Mouse (Mus musculus) lung, postnatal 0 days (tissue): ENCODE measurements at regions not wholly inside any gene's neighbourhood (a gene's known extent, or its start where the extent isn't known, plus 50 kb on each side); places are given as distances from the start of the nearest gene placed in this dataset.
"Not testable (repeated sequence)": the region's sequence is repeated elsewhere in the genome, so short reads cannot be mapped to it uniquely, and the experiment has no call there.

ENCODE experiments used
- ATAC-seq: fragments of 200-750 bp; cut with Nextera tagmentation; 2 replicates; pipeline ENCODE4 v1.8.0; 2017; ENCODE audit warnings: moderate library complexity
- DNase-seq: peaks from one replicate; pipeline ENCODE4 v3.0.0-alpha.2; 2016; ENCODE audit warnings: low spot score
- H3K27ac ChIP-seq: fragments of 300-500 bp; sonication (generic); 2 replicates; pipeline ENCODE4 v1.5.1; 2014; ENCODE audit warnings: antibody characterized with exemption, mild to moderate bottlenecking, low read length, mixed read lengths
- H3K27me3 ChIP-seq: fragments of 300-500 bp; sonication (generic); replicated peaks from 2 replicates; pipeline ENCODE4 v1.6.1; 2014; ENCODE audit warnings: low read length, mixed read lengths; ENCODE audit not compliant: insufficient read depth
- H3K36me3 ChIP-seq: fragments of 300-500 bp; sonication (generic); 2 replicates; pipeline ENCODE4 v1.6.1; 2014; ENCODE audit warnings: low read length, mixed read lengths; ENCODE audit not compliant: insufficient read depth
- H3K4me1 ChIP-seq: fragments of 300-500 bp; sonication (generic); 2 replicates; pipeline ENCODE4 v1.6.1; 2014; ENCODE audit warnings: antibody characterized with exemption, low read depth, low read length, mixed read lengths; ENCODE audit not compliant: insufficient read depth
- H3K4me2 ChIP-seq: fragments of 300-500 bp; sonication (generic); replicated peaks from 2 replicates; pipeline ENCODE4 v1.6.1; 2014; ENCODE audit warnings: low read depth, mild to moderate bottlenecking, low read length, moderate library complexity, mixed read lengths
- H3K4me3 ChIP-seq: fragments of 300-500 bp; sonication (generic); 2 replicates; pipeline ENCODE4 v1.5.1; 2014; ENCODE audit warnings: low read depth, low read length
- H3K9ac ChIP-seq: fragments of 300-500 bp; sonication (generic); replicated peaks from 2 replicates; pipeline ENCODE4 v1.6.1; 2014; ENCODE audit warnings: low read depth, mild to moderate bottlenecking
- H3K9me3 ChIP-seq: fragments of 300-500 bp; sonication (generic); 2 replicates; pipeline ENCODE4 v1.6.1; 2016; ENCODE audit warnings: low read length, mixed read lengths
- CTCF ChIP-seq: IDR thresholded peaks from 2 replicates; pipeline ENCODE4 v1.5.1; 2016; ENCODE audit warnings: antibody characterized with exemption, mild to moderate bottlenecking
- EP300 ChIP-seq: IDR thresholded peaks from 2 replicates; pipeline ENCODE4 v1.6.1; 2016; ENCODE audit warnings: antibody characterized with exemption, mild to moderate bottlenecking, control low read depth
- WGBS: fragments of 180-500 bp; shearing (Covaris S2); extraction: QIAGEN DNeasy Blood & Tissue Kit; methylation state at CpG from one replicate; pipeline ENCODE4 v1.1.7; 2014; 5-methylcytosine and 5-hydroxymethylcytosine counted together

DNA sequence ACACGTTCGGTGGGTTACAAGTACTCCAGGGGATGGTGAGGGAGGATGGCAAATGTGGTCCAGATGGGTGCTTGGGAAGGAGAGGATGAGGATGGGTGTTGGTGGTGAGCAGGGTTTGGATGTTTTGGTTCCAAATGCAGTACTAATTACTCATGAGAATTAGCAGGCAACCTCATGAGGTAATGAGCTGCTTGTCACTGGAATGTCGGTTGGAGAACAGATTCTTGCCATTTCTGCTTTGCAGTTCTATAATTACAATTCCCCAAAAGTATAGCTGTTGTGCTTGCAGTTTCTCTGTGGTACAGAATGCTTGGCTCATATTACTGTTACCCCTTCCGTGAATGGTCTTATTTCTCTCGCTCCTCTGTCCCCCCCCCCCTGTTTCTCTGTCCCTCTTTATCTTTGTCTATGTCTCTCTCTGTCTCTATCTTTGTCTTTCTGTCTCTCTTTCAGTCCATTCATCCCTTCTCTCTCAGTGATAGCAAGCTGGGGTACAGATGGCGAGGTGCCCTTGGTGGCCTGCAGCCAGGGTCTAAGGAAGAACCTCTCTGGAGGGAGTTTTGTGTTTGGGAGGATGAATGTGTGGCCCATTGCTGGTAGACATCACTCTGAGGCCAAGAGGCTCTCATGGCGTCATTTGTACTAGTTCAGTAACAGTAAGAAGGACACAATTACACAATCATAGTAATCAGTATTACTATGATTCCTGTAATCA, 232.5 kb downstream of the Enc1 start:
- no peak for ATAC-seq
- no peaks in the 10 kb centered on the region for H3K9me3 ChIP-seq
- 89% methylated on average over 7 of the region's 7 CpGs for WGBS
- TF ChIP-seq CTCF (no peak), EP300 (no peak)
- H3K9ac ChIP-seq, result no peak overlapping the region
- H3K4me3 ChIP-seq, result no peak overlapping the region
- no peak overlapping the region for H3K4me2 ChIP-seq
- no peak for DNase-seq
- no peaks in the 10 kb centered on the region for H3K4me1 ChIP-seq
- no peaks in the 10 kb centered on the region for H3K27me3 ChIP-seq
- no peaks in the 10 kb centered on the region for H3K36me3 ChIP-seq
- H3K27ac ChIP-seq, result no peak overlapping the region

DNA sequence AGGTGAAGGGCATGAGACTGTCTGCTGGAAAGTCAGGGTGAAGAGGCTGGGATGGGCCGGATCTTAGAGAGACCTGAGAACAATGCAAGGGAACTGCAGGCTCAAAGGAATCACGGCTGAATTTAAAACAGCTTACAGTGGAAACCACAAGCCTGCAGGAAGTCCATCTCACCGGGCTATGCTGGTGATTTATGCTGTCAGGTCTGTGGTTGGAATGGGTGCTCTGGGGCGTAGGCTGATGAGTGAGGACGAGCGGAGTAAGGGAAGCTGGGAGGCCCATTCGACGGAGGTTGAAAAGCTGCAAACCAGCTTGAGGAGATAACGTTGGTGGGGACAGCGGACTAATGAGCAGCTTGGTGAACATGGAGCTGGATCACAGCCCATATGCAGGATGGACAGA, 229.1 kb downstream of the Enc1 start:
- no peaks in the 10 kb centered on the region for H3K9me3 ChIP-seq
- DNase-seq, result no peak
- TF ChIP-seq CTCF, result no peak
- TF ChIP-seq EP300, result no peak
- H3K27me3 ChIP-seq, result no peaks in the 10 kb centered on the region
- no peak overlapping the region for H3K4me3 ChIP-seq
- no peaks in the 10 kb centered on the region for H3K4me1 ChIP-seq
- no peak; the same call in 1 of the 2 replicates for ATAC-seq
- H3K36me3 ChIP-seq, result no peaks in the 10 kb centered on the region
- WGBS, result 48% methylated on average over 10 of the region's 10 CpGs
- H3K27ac ChIP-seq, result no peak overlapping the region
- H3K9ac ChIP-seq, result no peak overlapping the region
- no peak overlapping the region for H3K4me2 ChIP-seq

DNA sequence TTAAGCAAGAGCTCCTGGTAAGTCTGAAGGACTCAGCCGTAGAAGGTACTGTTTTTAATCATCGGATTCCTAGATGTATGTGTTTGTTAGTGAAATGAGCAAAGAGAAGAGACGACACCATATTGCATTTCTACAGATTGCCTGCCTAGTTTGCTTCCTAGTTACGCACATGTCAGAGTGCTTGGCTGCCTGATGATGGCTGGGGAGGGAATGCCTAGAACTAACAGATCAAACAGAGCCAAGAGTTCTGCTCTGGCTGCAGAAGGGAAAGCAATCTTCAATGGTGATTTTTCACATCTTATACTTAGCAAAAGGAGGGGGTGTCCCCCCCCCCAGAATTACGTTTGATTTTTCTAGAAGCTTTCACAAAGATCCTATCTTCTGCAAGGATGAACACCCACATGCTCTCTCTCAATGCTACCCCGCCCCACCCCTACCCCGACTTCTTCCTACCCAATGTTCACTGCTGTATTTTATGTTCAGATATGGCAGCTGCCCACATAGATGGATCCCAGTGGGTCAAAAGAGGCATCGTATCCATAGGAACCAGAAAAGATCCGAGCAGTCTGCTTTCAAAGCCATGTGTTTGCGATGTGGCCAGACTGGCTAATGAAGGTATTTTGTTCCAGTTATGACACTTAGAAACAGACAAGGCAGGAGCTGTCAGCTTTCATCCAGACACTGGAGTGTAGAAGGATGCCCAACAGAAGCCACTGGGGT, 228.1 kb downstream of the Enc1 start:
- H3K9me3 ChIP-seq, result no peaks in the 10 kb centered on the region
- no peaks in the 10 kb centered on the region for H3K27me3 ChIP-seq
- no peak for ATAC-seq
- WGBS, result 79% methylated on average over 10 of the region's 10 CpGs
- H3K36me3 ChIP-seq, result no peaks in the 10 kb centered on the region
- no peaks in the 10 kb centered on the region for H3K4me1 ChIP-seq
- no peak overlapping the region for H3K4me2 ChIP-seq
- H3K4me3 ChIP-seq, result no peak overlapping the region
- TF ChIP-seq EP300, result no peak
- no peak overlapping the region for H3K27ac ChIP-seq
- H3K9ac ChIP-seq, result no peak overlapping the region
- DNase-seq, result no peak

DNA sequence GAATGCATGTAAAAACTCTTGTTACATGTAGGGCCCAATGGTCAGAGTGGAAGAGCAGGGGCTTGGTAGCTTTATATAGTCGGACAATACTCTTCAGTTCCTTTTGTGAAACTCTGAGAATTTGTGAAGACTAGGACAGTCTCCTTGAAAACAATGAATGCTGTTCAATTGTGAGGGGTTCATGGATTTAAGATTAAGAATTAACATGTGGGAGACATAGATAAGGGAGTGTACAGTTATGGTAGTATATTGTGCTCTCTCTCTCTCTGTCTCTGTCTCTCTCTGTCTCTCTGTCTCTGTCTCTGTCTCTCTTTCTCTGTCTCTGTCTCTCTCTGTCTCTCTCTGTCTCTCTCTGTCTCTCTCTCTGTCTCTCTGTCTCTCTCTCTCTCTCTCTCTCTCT, 225.7 kb downstream of the Enc1 start:
- not testable (repeated sequence) for H3K9me3 ChIP-seq, H3K4me2 ChIP-seq, H3K4me1 ChIP-seq, H3K27ac ChIP-seq, ATAC-seq, H3K36me3 ChIP-seq, H3K9ac ChIP-seq, DNase-seq, H3K27me3 ChIP-seq, H3K4me3 ChIP-seq
- 62% methylated on average over 1 of the region's 1 CpGs for WGBS

DNA sequence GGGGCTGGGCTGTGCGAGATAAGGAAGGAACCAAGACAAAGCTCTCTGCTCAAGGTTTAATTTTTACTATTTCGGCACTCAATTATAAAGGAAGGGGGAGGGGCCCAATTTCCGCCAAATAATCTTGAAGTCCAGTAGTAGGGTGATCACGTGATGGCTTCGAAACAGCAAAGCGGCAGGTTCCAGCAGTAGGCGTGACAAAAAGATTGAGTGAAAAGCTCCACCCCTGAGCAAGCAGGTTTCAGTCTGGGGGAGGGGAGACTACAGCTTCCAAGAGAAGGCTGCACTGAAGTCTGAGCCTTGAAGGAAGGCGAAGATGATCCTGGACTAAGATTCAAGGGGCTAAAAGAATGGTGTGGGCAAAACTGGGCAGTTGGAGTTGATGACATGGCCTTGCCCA, 222.9 kb downstream of the Enc1 start:
- H3K4me2 ChIP-seq, result no peak overlapping the region
- no peak overlapping the region for H3K4me3 ChIP-seq
- no peak overlapping the region for H3K9ac ChIP-seq
- no peak for TF ChIP-seq EP300
- no peak for TF ChIP-seq CTCF
- DNase-seq (no peak), ATAC-seq (no peak)
- no peaks in the 10 kb centered on the region for H3K9me3 ChIP-seq
- H3K4me1 ChIP-seq, result no peaks in the 10 kb centered on the region
- WGBS, result 70% methylated on average over 7 of the region's 8 CpGs
- no peaks in the 10 kb centered on the region for H3K36me3 ChIP-seq
- H3K27me3 ChIP-seq, result no peaks in the 10 kb centered on the region
- no peak overlapping the region for H3K27ac ChIP-seq

DNA sequence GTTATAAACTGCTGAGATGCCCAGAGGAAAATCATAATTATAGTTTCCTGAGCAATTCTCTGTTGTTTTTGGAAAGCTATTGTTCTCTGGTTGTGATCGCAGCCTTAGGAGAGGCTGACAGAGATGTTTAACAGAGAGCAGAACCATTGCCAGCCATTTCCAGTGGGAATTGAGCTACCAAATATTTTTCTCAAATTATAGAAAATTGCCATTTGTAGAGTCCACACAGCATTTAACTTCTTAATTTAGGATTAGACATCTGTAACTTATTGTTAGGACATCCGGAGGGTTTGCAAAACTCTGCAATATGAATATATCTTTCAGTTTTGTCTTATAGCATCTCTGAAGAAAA, 222.0 kb downstream of the Enc1 start:
- H3K4me2 ChIP-seq, result no peak overlapping the region
- no peaks in the 10 kb centered on the region for H3K27me3 ChIP-seq
- no peak overlapping the region for H3K9ac ChIP-seq
- no peak for TF ChIP-seq EP300
- TF ChIP-seq CTCF, result no peak
- no peak overlapping the region for H3K4me3 ChIP-seq
- DNase-seq (no peak), ATAC-seq (no peak)
- no peak overlapping the region for H3K27ac ChIP-seq
- H3K9me3 ChIP-seq, result no peaks in the 10 kb centered on the region
- H3K4me1 ChIP-seq, result no peaks in the 10 kb centered on the region
- no peaks in the 10 kb centered on the region for H3K36me3 ChIP-seq
- 64% methylated on average over 2 of the region's 2 CpGs for WGBS
